Mouse (Mus musculus) heart, embryonic 12.5 days (tissue): Measurements from ENCODE around the gene Hemgn. TPM values are rescaled to one million over a fixed set of nuclear protein-coding genes. Genes with fewer than 3 reads are reported as not detected.

Experiments
- polyA plus RNA-seq: library from polyadenylated mRNA; unstranded; fragments of >200 nt; fragmentation: Nextera tagmentation; extraction: Ambion mirVana; gene quantifications from 2 replicates; pipeline ENCODE4 v1.2.1, GENCODE M21; 2016

Hemgn gene
- polyA plus RNA-seq, 1 experiment from 2014 or later, result 12.4 TPM

Other genes starting within 250 kb of the Hemgn start
- 15.4 and 15.9 TPM in 2 replicates for gene Xpa, start 217.2 kb downstream of the Hemgn start, polyA plus RNA-seq
- not detected in 2 replicates for gene Foxe1, start 69.9 kb downstream of the Hemgn start, polyA plus RNA-seq
- gene Trmo, start 24.1 kb downstream of the Hemgn start, polyA plus RNA-seq, result 8.3 and 8.7 TPM in 2 replicates
- gene Anp32b, start 37.4 kb upstream of the Hemgn start, polyA plus RNA-seq, result 209 and 214 TPM in 2 replicates
- gene Nans, start 75.7 kb upstream of the Hemgn start, polyA plus RNA-seq, result 62.2 and 68.3 TPM in 2 replicates
- 0.78 and 1.5 TPM in 2 replicates for gene Trim14, start 122.6 kb upstream of the Hemgn start, polyA plus RNA-seq
- gene Coro2a, start 188.7 kb upstream of the Hemgn start, polyA plus RNA-seq, result 0.15 and 0.34 TPM in 2 replicates
- 0.42 and 0.51 TPM in 2 replicates for gene Tbc1d2, start 236.7 kb upstream of the Hemgn start, polyA plus RNA-seq